Mouse (Mus musculus) midbrain, embryonic 16.5 days (tissue): Measurements from ENCODE around the gene Kcnk5. TPM values are rescaled to one million over a fixed set of nuclear protein-coding genes. Genes with fewer than 3 reads are reported as not detected.

ENCODE experiments used
- ATAC-seq: fragments of 200-750 bp; cut with Nextera tagmentation; 2 replicates; pipeline ENCODE4 v1.8.0; 2017; ENCODE audit warnings: moderate TSS enrichment
- H3K27ac ChIP-seq: fragments of 300-500 bp; sonication (generic); 2 replicates; pipeline ENCODE4 v1.5.1; 2014; ENCODE audit warnings: mild to moderate bottlenecking, low read length, mixed read lengths
- H3K27me3 ChIP-seq: fragments of 300-500 bp; sonication (generic); 2 replicates; pipeline ENCODE4 v1.6.1; 2014; ENCODE audit warnings: low read depth, low read length, mixed read lengths; ENCODE audit not compliant: control insufficient read depth, insufficient read depth
- H3K36me3 ChIP-seq: fragments of 300-500 bp; sonication (generic); 2 replicates; pipeline ENCODE4 v1.6.1; 2014; ENCODE audit warnings: mild to moderate bottlenecking, low read length, moderate library complexity, mixed read lengths; ENCODE audit not compliant: control insufficient read depth, insufficient read depth
- H3K4me1 ChIP-seq: fragments of 300-500 bp; sonication (generic); 2 replicates; pipeline ENCODE4 v1.6.1; 2014; ENCODE audit warnings: mild to moderate bottlenecking, low read length, mixed read lengths; ENCODE audit not compliant: control insufficient read depth, insufficient read depth
- H3K4me2 ChIP-seq: fragments of 300-500 bp; sonication (generic); 2 replicates; pipeline ENCODE4 v1.6.1; 2014; ENCODE audit warnings: mild to moderate bottlenecking, low read length, mixed read lengths
- H3K4me3 ChIP-seq: fragments of 300-500 bp; sonication (generic); 2 replicates; pipeline ENCODE4 v1.5.1; 2014; ENCODE audit warnings: low read depth, mild to moderate bottlenecking, low read length, moderate library complexity, mixed read lengths
- H3K9ac ChIP-seq: fragments of 300-500 bp; sonication (generic); 2 replicates; pipeline ENCODE4 v1.6.1; 2014; ENCODE audit warnings: low read depth, low read length, mixed read lengths
- H3K9me3 ChIP-seq: fragments of 300-500 bp; sonication (generic); replicated peaks from 2 replicates; pipeline ENCODE4 v1.6.1; 2014; ENCODE audit warnings: mild to moderate bottlenecking, low read length, mixed read lengths; ENCODE audit not compliant: control insufficient read depth, poor library complexity, severe bottlenecking
- WGBS: fragments of 180-500 bp; shearing (Covaris S2); extraction: QIAGEN DNeasy Blood & Tissue Kit; methylation state at CpG from one replicate; pipeline ENCODE4 v1.1.7; 2014; 5-methylcytosine and 5-hydroxymethylcytosine counted together
- polyA plus RNA-seq: library from polyadenylated mRNA; unstranded; fragments of >200 nt; fragmentation: Nextera tagmentation; extraction: Ambion mirVana; gene quantifications from 2 replicates; pipeline ENCODE4 v1.2.1, GENCODE M21; 2015

Gene Kcnk5
- polyA plus RNA-seq, 1 experiment from 2014 or later: 0.70 TPM

DNA sequence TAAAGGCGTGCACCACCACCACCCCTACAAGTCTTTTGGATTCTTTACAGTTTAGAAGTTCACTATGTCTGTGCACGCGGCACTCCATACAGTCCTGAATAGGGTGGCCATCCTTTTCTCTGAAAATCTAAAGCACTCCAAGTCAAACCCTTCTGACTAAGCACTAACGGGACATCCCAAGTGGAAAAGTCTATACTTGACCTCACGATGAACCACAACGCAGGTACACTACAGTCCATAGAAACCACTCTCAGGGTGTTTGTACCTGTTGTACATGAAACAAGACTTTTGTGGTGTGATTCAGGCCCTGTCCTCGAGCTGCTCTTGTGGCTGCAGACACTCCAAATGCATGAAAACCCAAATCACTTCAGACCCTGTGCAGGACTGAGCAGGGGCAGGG, 6.5 kb downstream of the Kcnk5 start:
- no peak for ATAC-seq
- no peaks in the 10 kb centered on the region for H3K9me3 ChIP-seq
- H3K4me1 ChIP-seq: no peaks in the 10 kb centered on the region
- H3K36me3 ChIP-seq: no peaks in the 10 kb centered on the region
- peaks cover 4% of the 10 kb centered on the region; the same call in 1 of the 2 replicates for H3K27me3 ChIP-seq
- no peak overlapping the region for H3K9ac ChIP-seq
- no peak overlapping the region for H3K4me2 ChIP-seq
- no peak overlapping the region for H3K27ac ChIP-seq
- no peak overlapping the region for H3K4me3 ChIP-seq
- 92% methylated on average over 7 of the region's 7 CpGs for WGBS

DNA sequence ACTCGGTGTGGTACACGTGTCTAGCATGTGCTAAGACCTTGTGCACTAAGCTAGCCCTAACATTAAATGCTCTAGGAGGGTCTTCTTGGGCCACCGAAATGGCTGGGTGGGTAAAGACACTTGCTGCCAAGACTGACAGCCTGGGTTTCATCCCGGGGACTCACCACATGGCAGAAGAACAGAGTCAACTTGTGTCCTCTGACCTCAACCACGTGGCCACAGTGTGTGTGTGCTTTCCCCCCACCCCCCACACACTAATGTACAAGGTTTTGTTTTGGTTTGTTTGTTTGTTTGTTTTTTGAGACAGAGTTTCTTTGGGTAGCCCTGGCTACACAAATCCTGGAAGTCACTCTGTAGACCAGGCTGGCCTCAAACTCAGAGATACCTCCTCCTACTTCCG, 6.9 kb downstream of the Kcnk5 start:
- WGBS: 92% methylated on average over 6 of the region's 6 CpGs
- no peak for ATAC-seq
- Histone ChIP-seq H3K9ac (no peak overlapping the region), H3K4me2 (no peak overlapping the region), H3K4me3 (no peak overlapping the region), H3K4me1 (no peaks in the 10 kb centered on the region), H3K27me3 (no peaks in the 10 kb centered on the region), H3K27ac (no peak overlapping the region), H3K36me3 (no peaks in the 10 kb centered on the region), H3K9me3 (no peaks in the 10 kb centered on the region)

DNA sequence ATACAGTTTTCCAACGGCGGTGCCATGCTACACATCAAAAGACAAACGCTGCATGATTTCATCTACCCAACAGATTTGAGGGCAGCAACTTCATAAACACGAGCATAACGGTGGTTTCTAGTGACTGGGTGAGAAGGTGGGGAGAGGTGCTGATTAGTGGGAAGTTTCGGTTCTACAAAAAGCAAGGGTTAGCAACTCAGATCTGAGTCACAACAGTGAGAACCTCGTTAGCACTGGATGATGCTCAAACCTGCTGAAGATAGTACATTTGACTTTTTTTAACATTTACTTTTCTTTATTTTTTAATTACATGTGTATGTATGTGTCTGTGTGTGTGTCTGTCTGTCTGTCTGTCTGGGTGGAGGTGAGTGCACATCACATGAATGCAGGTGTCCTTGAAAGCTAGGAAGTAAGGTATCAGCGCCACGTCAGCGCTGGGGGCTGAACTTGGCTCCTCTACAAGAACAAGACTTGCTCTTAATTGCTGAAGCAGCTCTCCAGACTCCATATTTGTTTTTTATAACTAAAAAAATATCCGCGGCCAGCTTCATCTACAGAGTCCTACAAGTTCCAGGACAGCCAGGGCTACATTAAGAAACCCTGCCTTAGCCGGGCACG, 7.6 kb downstream of the Kcnk5 start:
- H3K36me3 ChIP-seq: no peaks in the 10 kb centered on the region
- H3K9ac ChIP-seq: no peak overlapping the region
- H3K27me3 ChIP-seq: no peaks in the 10 kb centered on the region
- no peaks in the 10 kb centered on the region for H3K4me1 ChIP-seq
- H3K27ac ChIP-seq: no peak overlapping the region
- no peaks in the 10 kb centered on the region for H3K9me3 ChIP-seq
- H3K4me3 ChIP-seq: no peak overlapping the region
- 95% methylated on average over 14 of the region's 14 CpGs for WGBS
- no peak overlapping the region for H3K4me2 ChIP-seq
- no peak for ATAC-seq

DNA sequence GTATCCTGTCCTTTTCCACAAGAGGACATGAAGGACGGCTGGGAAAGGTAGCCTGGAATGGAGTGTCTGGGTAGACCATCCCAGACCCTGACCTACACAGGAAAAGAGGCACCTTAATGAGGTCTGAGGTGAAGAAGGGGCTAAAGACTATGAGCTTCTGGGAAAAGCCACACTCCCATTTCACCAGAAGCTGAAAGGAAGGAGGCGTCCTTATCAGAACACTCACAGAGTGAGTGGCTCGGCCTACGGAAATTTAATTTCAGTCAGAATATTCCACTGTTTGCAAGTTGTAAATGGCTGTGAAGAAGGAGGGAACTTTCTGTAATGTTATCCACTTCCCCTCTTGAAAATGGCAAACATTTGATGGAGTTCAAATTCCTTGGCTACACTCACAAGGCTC, 8.7 kb downstream of the Kcnk5 start:
- H3K4me2 ChIP-seq: no peak overlapping the region
- no peaks in the 10 kb centered on the region for H3K4me1 ChIP-seq
- no peak overlapping the region for H3K9ac ChIP-seq
- no peaks in the 10 kb centered on the region for H3K36me3 ChIP-seq
- 94% methylated on average over 4 of the region's 4 CpGs for WGBS
- no peak for ATAC-seq
- no peak overlapping the region for H3K4me3 ChIP-seq
- no peaks in the 10 kb centered on the region for H3K9me3 ChIP-seq
- H3K27ac ChIP-seq: no peak overlapping the region
- H3K27me3 ChIP-seq: no peaks in the 10 kb centered on the region

DNA sequence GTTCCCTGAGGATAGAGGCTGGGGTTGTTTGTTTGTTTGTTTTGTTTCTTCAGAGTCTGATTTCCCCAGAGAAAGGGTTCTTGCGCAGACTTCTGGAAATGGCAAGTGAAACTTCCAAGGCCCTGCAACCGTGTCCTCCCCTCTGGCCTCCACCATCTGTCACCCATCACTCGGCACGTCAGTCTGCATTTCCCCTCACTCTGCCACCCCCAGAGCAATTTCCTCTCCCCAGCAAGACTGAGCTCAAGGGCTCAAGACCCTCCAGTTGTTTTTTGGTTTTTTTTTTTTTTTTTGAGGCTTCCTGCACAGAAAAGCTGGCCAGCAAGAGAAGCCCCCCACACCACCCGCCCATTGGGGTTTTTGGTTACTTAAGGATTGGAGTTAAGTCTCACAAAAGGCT, 9.1 kb downstream of the Kcnk5 start:
- H3K27ac ChIP-seq: no peak overlapping the region
- H3K9ac ChIP-seq: no peak overlapping the region
- no peak for ATAC-seq
- no peaks in the 10 kb centered on the region for H3K36me3 ChIP-seq
- no peaks in the 10 kb centered on the region for H3K9me3 ChIP-seq
- no peaks in the 10 kb centered on the region for H3K4me1 ChIP-seq
- H3K27me3 ChIP-seq: no peaks in the 10 kb centered on the region
- WGBS: 85% methylated on average over 5 of the region's 5 CpGs
- no peak overlapping the region for H3K4me3 ChIP-seq
- H3K4me2 ChIP-seq: no peak overlapping the region

DNA sequence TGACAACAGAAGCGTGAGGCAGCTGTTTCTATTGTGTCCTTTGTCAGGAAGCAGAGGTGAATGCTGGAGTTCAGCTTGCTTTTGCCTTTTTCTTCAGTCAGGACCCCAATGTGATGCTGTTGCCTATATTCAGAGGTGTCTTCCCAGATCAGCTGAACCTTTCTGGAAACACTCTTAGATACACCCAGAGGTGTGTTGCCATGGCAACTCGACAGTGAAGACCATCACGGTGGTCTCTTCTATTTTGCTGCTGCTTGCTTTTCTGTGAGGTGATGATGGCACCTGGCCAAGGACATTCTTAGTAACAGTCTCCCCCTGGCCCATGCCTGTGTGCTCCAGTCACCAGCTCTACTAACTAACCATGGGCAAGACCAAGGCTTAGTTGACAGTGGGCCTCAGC, 9.8 kb downstream of the Kcnk5 start:
- Histone ChIP-seq H3K36me3 (no peaks in the 10 kb centered on the region), H3K4me2 (no peak overlapping the region), H3K9me3 (no peaks in the 10 kb centered on the region), H3K27me3 (no peaks in the 10 kb centered on the region), H3K9ac (no peak overlapping the region), H3K4me3 (no peak overlapping the region), H3K4me1 (no peaks in the 10 kb centered on the region), H3K27ac (no peak overlapping the region)
- peak; percentile 58 for ATAC-seq
- 68% methylated on average over 3 of the region's 3 CpGs for WGBS

DNA sequence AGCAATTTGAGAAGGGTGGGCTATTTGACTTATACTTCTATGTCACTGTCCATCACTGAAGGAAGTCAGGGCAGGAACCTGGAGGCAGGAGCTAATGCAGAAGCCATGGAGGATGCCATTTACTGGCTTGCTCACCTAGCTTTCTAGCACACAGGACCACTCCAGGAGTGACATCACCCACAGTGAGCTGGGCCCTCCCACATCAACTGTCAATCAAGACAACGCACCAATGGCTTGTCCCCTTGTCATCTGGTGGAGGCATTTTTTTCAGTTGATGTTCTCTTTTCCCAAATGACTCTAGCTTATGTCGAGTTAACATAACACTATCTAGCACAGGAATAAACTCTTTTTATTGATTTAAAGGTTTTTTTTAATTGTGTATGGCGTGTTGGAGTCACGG, 12.4 kb downstream of the Kcnk5 start:
- Histone ChIP-seq H3K4me1 (no peaks in the 10 kb centered on the region), H3K4me2 (no peak overlapping the region), H3K27ac (no peak overlapping the region), H3K4me3 (no peak overlapping the region), H3K36me3 (no peaks in the 10 kb centered on the region), H3K27me3 (no peaks in the 10 kb centered on the region), H3K9ac (no peak overlapping the region), H3K9me3 (no peaks in the 10 kb centered on the region)
- ATAC-seq: no peak
- 94% methylated on average over 4 of the region's 4 CpGs for WGBS

DNA sequence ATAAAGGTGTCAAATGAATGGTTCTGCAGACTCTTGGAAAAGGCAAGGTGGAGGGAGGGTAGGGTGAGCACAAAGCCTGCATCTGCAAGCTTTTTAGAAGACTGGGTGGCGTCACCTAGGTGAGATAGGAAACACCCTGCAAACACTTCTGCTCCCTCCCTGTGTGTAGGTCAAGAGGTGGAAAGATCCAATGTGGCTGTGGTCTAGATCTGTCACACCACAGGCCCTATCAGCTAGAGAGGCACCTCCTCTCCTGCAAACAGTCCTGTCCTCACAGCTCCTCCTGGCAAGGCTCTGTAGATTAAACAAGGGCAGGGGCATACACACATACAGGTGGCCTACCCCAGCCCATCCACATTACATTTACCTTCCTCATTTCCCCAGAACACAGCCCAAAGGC, 13.1 kb downstream of the Kcnk5 start:
- H3K27me3 ChIP-seq: no peaks in the 10 kb centered on the region
- WGBS: 100% methylated on average over 1 of the region's 1 CpGs
- H3K9me3 ChIP-seq: no peaks in the 10 kb centered on the region
- no peak overlapping the region for H3K4me2 ChIP-seq
- H3K9ac ChIP-seq: no peak overlapping the region
- no peak overlapping the region for H3K4me3 ChIP-seq
- ATAC-seq: no peak
- H3K27ac ChIP-seq: no peak overlapping the region
- H3K4me1 ChIP-seq: no peaks in the 10 kb centered on the region
- H3K36me3 ChIP-seq: no peaks in the 10 kb centered on the region

DNA sequence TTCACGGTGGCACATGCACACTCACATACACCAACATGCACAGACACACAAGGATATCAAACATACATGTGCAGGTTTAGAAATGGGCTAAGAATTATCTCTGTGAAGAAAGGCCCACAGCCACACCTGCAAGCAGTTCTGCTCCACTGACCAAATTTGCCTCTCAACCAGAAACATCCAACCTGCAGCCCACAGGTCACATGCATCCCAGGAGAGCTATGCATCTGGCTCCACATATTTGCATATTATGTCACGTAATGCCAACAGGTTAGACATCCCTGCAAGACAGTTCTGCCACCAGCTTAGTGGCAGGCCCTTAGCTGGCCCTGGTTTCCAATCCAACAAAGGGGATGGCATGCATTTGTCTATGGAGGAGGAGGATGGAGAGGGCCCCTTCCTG, 13.6 kb downstream of the Kcnk5 start:
- WGBS: 92% methylated on average over 2 of the region's 2 CpGs

More for the DNA sequence above, 13.6 kb downstream of the Kcnk5 start:
- ATAC-seq: no peak
- Histone ChIP-seq H3K9me3 (no peaks in the 10 kb centered on the region), H3K4me2 (no peak overlapping the region), H3K4me1 (no peaks in the 10 kb centered on the region), H3K9ac (no peak overlapping the region), H3K27ac (no peak overlapping the region), H3K27me3 (no peaks in the 10 kb centered on the region), H3K4me3 (no peak overlapping the region), H3K36me3 (no peaks in the 10 kb centered on the region)
